Mouse (Mus musculus) heart, embryonic 14.5 days (tissue): ENCODE measurements around the gene Gpr61. TPM values are rescaled to one million over a fixed set of nuclear protein-coding genes. Genes with fewer than 3 reads are reported as not detected.

ENCODE experiments used
- ATAC-seq: fragments of 200-750 bp; cut with Nextera tagmentation; 2 replicates; pipeline ENCODE4 v1.8.0; 2017; ENCODE audit warnings: low read depth, moderate TSS enrichment; ENCODE audit not compliant: insufficient number of reproducible peaks, insufficient read depth, low FRiP score
- H3K27ac ChIP-seq, 2 experiments: fragments of 200-500 bp in 1 of 2; fragments of 300-500 bp in 1 of 2; sonication (generic) in 1 of 2; replicated peaks in 1 of 2; 2 replicates each; pipeline ENCODE4 v1.5.1; 2012 to 2014; ENCODE audit warnings: low read depth in 2 of 2, low read length in 2 of 2, control low read depth in 1 of 2, mild to moderate bottlenecking in 1 of 2, mixed read lengths in 1 of 2; ENCODE audit not compliant: control insufficient read depth in 1 of 2, insufficient read depth in 1 of 2
- H3K27me3 ChIP-seq: fragments of 300-500 bp; sonication (generic); 2 replicates; pipeline ENCODE4 v1.6.1; 2014; ENCODE audit warnings: mild to moderate bottlenecking, low read length, control low read depth; ENCODE audit not compliant: control insufficient read depth, insufficient read depth
- H3K36me3 ChIP-seq: fragments of 300-500 bp; sonication (generic); 2 replicates; pipeline ENCODE4 v1.6.1; 2014; ENCODE audit warnings: mild to moderate bottlenecking, control low read depth, low read length, mixed read lengths; ENCODE audit not compliant: control insufficient read depth, insufficient read depth
- H3K4me1 ChIP-seq, 2 experiments: fragments of 200-500 bp in 1 of 2; fragments of 300-500 bp in 1 of 2; sonication (generic) in 1 of 2; 2 replicates each; pipeline ENCODE4 v1.6.1; 2012 to 2014; ENCODE audit warnings: low read length in 2 of 2, control low read depth in 1 of 2, mixed read lengths in 1 of 2; ENCODE audit not compliant: control insufficient read depth in 2 of 2, insufficient read depth in 2 of 2
- H3K4me2 ChIP-seq: fragments of 300-500 bp; sonication (generic); 2 replicates; pipeline ENCODE4 v1.6.1; 2014; ENCODE audit warnings: mild to moderate bottlenecking, low read length
- H3K4me3 ChIP-seq, 2 experiments: fragments of 200-500 bp in 1 of 2; fragments of 300-500 bp in 1 of 2; sonication (generic) in 1 of 2; 2 replicates each; pipeline ENCODE4 v1.5.1; 2012 to 2014; ENCODE audit warnings: low read length in 2 of 2, mild to moderate bottlenecking in 2 of 2, control low read depth in 1 of 2, low read depth in 1 of 2, moderate library complexity in 1 of 2; ENCODE audit not compliant: control insufficient read depth in 1 of 2, insufficient read depth in 1 of 2
- H3K9ac ChIP-seq: fragments of 300-500 bp; sonication (generic); 2 replicates; pipeline ENCODE4 v1.6.1; 2014; ENCODE audit warnings: mild to moderate bottlenecking, low read length
- H3K9me3 ChIP-seq: fragments of 300-500 bp; sonication (generic); 2 replicates; pipeline ENCODE4 v1.6.1; 2016; ENCODE audit warnings: low read length, control low read depth; ENCODE audit not compliant: control insufficient read depth
- WGBS: fragments of 180-500 bp; shearing (Covaris S2); extraction: QIAGEN DNeasy Blood & Tissue Kit; methylation state at CpG from one replicate; pipeline ENCODE4 v1.1.7; 2014; 5-methylcytosine and 5-hydroxymethylcytosine counted together
- polyA plus RNA-seq: library from polyadenylated mRNA; unstranded; fragments of >200 nt; fragmentation: Nextera tagmentation; extraction: Ambion mirVana; gene quantifications from 2 replicates; pipeline ENCODE4 v1.2.1, GENCODE M21; 2014

The Gpr61 gene
- polyA plus RNA-seq, 1 experiment from 2014 or later, result 0.24 TPM

DNA sequence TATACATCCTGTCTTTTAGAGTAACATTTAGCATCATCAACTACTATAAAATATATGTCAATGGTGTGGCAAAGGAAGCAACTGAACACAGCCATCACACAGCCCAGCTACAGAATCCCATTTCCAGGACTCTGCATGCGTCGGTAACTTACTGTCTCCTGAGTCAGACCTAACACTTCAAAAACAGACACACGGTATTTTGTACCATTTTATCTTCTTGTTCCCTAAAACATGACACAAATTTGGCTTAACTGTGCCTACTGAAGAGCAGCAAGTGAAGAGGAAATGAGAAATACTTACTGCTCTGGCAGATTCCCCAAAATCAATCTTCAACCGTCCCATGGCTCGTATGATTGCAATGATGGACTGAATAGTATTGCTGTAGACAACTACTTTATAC is 31.4 kb downstream of the Gpr61 start:
- 87% methylated on average over 5 of the region's 5 CpGs for WGBS
- Histone ChIP-seq H3K36me3 (peaks cover 41% of the 10 kb centered on the region), H3K4me2 (no peak overlapping the region), H3K9ac (no peak overlapping the region), H3K9me3 (no peaks in the 10 kb centered on the region), H3K4me3 (no peak overlapping the region), H3K27me3 (no peaks in the 10 kb centered on the region), H3K27ac (no peak overlapping the region), H3K4me1 (no peaks in the 10 kb centered on the region)
- no peak for ATAC-seq

DNA sequence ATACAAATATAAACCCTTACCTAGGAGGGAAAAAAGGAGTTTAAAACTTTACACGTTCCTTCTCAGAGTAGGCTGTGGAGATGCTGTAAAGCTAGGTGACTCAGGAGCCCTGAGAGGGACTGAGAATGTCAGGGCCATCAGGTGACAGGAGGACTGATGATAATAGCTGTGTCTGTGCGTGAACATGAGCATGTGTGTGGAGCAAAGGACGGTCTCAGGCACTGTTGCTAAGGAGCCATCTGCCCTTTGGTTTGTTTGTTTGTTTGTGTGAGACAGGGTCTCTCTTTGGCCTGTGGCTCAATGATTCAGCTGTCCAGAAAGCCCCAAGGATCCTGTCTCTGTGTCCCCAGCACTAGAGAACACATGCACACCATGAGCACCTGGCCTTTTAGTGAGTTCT is 33.6 kb downstream of the Gpr61 start:
- no peak overlapping the region for H3K4me2 ChIP-seq
- H3K9ac ChIP-seq, result no peak overlapping the region
- no peak for ATAC-seq
- H3K36me3 ChIP-seq, result peaks cover 60% of the 10 kb centered on the region
- WGBS, result 73% methylated on average over 3 of the region's 3 CpGs
- no peaks in the 10 kb centered on the region for H3K4me1 ChIP-seq
- H3K4me3 ChIP-seq, result no peak overlapping the region
- no peaks in the 10 kb centered on the region for H3K9me3 ChIP-seq
- no peaks in the 10 kb centered on the region for H3K27me3 ChIP-seq
- H3K27ac ChIP-seq, result no peak overlapping the region

DNA sequence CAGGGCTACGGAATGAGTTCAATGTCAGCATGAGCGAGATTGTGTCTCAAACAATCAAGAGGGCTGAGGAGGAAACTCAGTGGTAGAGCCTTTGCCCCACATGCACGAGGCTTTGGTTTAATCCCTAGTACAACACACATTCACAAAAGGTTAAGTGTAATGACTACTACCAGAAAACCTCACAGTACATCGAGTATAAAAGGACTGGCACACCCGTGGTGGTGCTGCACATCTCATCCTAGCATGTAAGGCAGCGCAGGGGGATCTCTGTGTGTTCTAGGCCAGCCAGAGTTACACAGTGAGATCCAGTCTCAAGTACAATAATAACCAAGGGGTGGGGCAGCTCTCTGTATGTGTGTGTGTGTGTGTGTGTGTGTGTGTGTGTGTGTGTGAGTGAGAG is 37.2 kb downstream of the Gpr61 start:
- H3K9ac ChIP-seq, result no peak overlapping the region
- H3K27me3 ChIP-seq, result no peaks in the 10 kb centered on the region
- WGBS, result 90% methylated on average over 6 of the region's 6 CpGs
- H3K4me3 ChIP-seq, result no peak overlapping the region
- peaks cover 75% of the 10 kb centered on the region for H3K36me3 ChIP-seq
- no peak for ATAC-seq
- no peaks in the 10 kb centered on the region for H3K4me1 ChIP-seq
- H3K4me2 ChIP-seq, result no peak overlapping the region
- no peak overlapping the region for H3K27ac ChIP-seq
- no peaks in the 10 kb centered on the region for H3K9me3 ChIP-seq

DNA sequence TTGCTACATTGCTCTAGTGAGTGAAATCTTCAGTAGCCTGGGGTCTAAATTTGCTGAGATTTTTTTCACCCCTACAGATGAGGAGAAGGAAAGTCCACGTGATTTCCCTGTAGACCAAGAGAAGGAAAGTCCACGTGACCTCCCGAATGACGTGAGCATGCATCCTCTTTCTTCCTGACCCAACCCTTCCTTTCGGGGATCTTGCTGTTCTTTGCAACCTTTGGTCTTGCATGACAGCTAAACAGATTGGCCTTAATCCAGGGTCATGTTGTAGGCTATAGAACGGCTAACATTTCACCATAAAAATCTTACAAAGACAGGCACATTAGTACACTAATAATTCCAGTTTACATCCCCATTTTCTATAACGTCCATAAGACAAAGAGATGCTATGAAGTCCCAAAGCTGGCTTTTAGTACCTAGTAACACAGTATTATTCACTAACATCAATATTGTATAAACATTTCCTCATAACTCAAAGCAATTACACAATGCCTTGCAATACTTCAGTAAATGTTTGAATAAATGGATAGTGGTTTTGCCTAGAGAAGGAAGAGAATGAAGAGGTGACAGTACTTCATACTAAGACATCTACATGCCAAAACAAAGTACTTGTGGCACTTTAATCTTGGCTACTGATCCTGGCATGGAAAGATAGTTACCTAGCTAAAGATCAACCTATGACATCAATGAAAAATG is 40.9 kb downstream of the Gpr61 start:
- Histone ChIP-seq H3K27ac (no peak overlapping the region), H3K4me3 (no peak overlapping the region), H3K27me3 (no peaks in the 10 kb centered on the region), H3K9me3 (no peaks in the 10 kb centered on the region), H3K36me3 (peaks cover 87% of the 10 kb centered on the region), H3K9ac (no peak overlapping the region), H3K4me2 (no peak overlapping the region), H3K4me1 (no peaks in the 10 kb centered on the region)
- no peak for ATAC-seq
- 87% methylated on average over 7 of the region's 7 CpGs for WGBS

DNA sequence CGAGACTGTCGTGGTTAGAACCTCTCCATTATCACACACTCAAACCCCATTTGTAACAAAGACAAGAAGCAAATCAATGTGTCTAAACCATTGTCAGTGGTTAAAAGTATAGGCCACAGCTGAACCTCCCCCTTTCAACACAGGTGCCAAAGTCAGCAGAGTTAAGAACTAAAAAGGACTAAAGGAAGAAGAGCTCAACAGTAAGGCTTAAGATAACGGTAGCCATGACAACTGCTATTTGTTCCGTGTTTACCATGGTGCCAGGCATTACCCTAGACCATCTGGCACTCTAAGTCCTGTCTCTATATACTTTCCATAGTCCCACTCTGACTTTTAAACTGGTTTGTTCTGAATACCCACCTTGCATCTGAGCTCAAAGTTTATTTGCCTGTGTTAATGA is 42.0 kb downstream of the Gpr61 start:
- no peak overlapping the region for H3K4me3 ChIP-seq
- no peaks in the 10 kb centered on the region for H3K27me3 ChIP-seq
- no peaks in the 10 kb centered on the region for H3K9me3 ChIP-seq
- H3K9ac ChIP-seq, result no peak overlapping the region
- H3K4me2 ChIP-seq, result no peak overlapping the region
- H3K27ac ChIP-seq, result no peak overlapping the region
- peaks cover 89% of the 10 kb centered on the region for H3K36me3 ChIP-seq
- 66% methylated on average over 4 of the region's 4 CpGs for whole genome bisulfite sequencing
- no peak for ATAC-seq
- H3K4me1 ChIP-seq, result no peaks in the 10 kb centered on the region

DNA sequence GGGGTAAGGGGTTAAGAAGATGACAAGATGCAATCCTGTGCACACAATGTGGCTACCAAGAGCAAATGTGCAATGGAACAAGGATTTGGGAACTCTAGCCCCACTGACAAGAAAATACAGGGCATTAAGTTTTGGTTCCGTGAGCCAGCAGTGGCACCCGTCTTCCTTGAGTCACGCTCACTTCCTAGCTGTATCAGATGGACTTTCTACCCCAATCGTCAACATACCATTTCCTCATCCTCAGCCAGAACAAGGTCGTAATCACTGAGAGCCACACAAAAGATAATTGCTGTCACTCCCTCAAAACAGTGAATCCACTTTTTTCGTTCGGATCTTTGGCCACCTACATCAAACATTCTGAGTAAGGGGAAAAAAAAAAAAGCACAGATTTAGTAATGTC is 42.4 kb downstream of the Gpr61 start:
- Histone ChIP-seq H3K9ac (no peak overlapping the region), H3K27me3 (no peaks in the 10 kb centered on the region), H3K27ac (no peak overlapping the region), H3K4me3 (no peak overlapping the region), H3K4me1 (no peaks in the 10 kb centered on the region), H3K4me2 (no peak overlapping the region), H3K36me3 (peaks cover 87% of the 10 kb centered on the region), H3K9me3 (no peaks in the 10 kb centered on the region)
- WGBS, result 63% methylated on average over 7 of the region's 7 CpGs
- ATAC-seq, result no peak

DNA sequence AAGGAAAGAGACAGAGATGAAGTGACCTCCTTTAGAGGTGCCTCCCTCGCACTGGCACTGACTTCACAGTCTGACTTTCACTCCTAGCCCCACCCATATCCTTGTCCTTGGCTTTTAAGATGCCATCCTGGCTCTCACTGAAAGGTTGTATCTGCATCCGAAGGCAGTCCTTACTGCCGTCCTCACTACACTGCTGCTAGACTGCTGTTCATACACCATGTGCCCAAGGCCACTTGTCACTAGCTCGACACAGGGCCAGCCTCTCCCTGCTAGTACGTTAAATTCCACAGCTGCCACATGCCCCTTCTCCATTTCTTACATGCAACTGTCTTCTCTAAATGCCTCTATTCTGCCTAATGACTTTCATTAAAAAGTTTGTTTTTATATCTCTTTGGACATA is 43.4 kb downstream of the Gpr61 start:
- no peak overlapping the region for H3K9ac ChIP-seq
- ATAC-seq, result no peak
- H3K36me3 ChIP-seq, result peaks cover 85% of the 10 kb centered on the region
- peaks cover under 1 to 3% of the 10 kb centered on the region in 2 experiments; a peak in 3 of 4 replicates for H3K4me1 ChIP-seq
- H3K27ac ChIP-seq, result no peak overlapping the region
- H3K4me2 ChIP-seq, result no peak overlapping the region
- WGBS, result 75% methylated on average over 5 of the region's 5 CpGs
- H3K27me3 ChIP-seq, result no peaks in the 10 kb centered on the region
- no peak overlapping the region for H3K4me3 ChIP-seq
- H3K9me3 ChIP-seq, result no peaks in the 10 kb centered on the region

DNA sequence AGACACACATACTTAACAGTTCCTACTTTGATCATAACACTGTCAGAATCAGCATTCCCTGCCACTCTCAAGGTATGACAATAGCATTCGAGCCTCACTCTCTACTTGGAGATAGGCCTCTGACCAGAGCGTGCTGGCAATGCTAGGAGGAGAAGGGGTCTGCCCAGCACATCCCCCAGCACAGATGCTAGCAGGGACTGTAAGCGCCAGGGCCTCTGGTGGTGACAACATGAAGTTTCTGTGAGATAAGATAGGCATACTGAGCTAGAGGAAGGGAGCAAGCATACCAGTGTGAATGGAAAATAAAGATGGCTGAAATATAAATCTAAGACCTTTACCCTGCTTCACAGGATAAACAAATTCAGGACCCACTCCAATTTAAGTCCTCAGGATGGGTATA is 49.4 kb downstream of the Gpr61 start:
- no peaks in the 10 kb centered on the region for H3K9me3 ChIP-seq
- peak overlapping the region; percentile 40 to 42; a peak in 3 of 4 replicates for H3K27ac ChIP-seq
- H3K36me3 ChIP-seq, result peaks cover 45% of the 10 kb centered on the region
- peaks cover 3 to 18% of the 10 kb centered on the region in 2 experiments for H3K4me1 ChIP-seq
- H3K9ac ChIP-seq, result no peak overlapping the region
- WGBS, result 7% methylated on average over 3 of the region's 3 CpGs
- H3K4me2 ChIP-seq, result no peak overlapping the region
- no peak overlapping the region for H3K4me3 ChIP-seq
- no peaks in the 10 kb centered on the region for H3K27me3 ChIP-seq
- ATAC-seq, result peak; percentile 82
